Mouse (Mus musculus) testis, postnatal 10 days (tissue): ENCODE measurements around the gene Sbk1.

Experiments
- DNase-seq: peaks from one replicate; pipeline ENCODE4 v3.0.0; 2021; ENCODE audit warnings: low spot score

Gene Sbk1

DNA sequence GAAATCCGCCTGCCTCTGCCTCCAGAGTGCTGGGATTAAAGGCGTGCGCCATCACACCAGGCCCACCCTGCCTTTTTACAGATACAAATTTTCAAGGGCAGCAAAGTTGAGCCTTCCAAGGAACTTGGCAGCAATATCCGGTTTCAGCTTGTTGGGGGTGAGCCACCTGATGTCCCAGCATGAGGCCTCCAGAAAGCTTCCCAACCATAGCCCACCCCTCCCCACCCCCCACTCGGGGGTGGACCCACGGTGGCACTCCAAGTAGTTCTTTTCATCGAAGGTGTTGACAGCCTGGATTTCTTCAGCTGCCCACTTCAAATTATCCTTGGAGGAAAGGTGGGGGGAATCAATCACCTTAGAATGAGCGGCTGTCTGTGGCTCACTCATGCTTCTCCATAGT is 66.5 kb downstream of the Sbk1 start:
- DNase-seq, result no peak

- DNase-seq, result no peak
These were observed 67.1 kb downstream of the Sbk1 start for GRCm38 (mm10) chr7:126339521-126339971.

DNA sequence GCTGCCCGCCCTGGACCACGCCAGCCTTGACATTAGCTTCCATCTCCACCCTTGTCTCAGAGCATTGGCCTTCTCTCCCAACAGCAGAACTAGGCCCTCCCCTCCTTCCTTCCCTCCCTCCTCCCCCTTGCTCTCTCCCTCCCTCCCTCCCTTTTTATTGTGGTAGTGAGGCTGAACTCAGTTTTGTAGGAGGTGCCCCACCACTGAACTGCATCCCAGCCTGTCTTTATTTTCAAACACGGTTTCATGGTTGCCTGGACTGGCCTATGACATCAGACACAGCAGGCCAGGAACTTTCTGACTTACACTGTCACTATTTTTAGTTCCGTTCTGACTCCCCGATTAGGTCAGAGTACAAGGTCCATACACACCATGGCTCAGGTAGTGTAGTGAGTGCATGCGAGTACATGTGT is 67.8 kb downstream of the Sbk1 start:
- DNase-seq, result no peak

GRCm38 (mm10) chr7:126340896-126341295 is 68.5 kb downstream of the Sbk1 start:
- DNase-seq, result no peak
